Mouse (Mus musculus) ES-E14 (cell line): Measurements from ENCODE around the gene Dlg2.

ENCODE experiments used
- CHD2 ChIP-seq: IDR thresholded peaks from 2 replicates; pipeline ENCODE4 v1.6.1; 2014; ENCODE audit warnings: mild to moderate bottlenecking, low read depth, low read length, inconsistent platforms
- MAFK ChIP-seq: IDR thresholded peaks from 2 replicates; pipeline ENCODE4 v1.6.1; 2014; ENCODE audit warnings: mild to moderate bottlenecking, low read depth, low read length, inconsistent platforms; ENCODE audit not compliant: insufficient read depth
- ZC3H11A ChIP-seq: IDR thresholded peaks from 2 replicates; pipeline ENCODE4 v1.6.1; 2012; ENCODE audit warnings: low read depth, mild to moderate bottlenecking, inconsistent platforms, low read length, borderline replicate concordance
- ZNF384 ChIP-seq: IDR thresholded peaks from 2 replicates; pipeline ENCODE4 v1.6.1; 2012; ENCODE audit warnings: low read depth, low read length, inconsistent platforms

- TF ChIP-seq ZNF384 = no peak
- no peak for TF ChIP-seq MAFK
- no peak for TF ChIP-seq CHD2
- TF ChIP-seq ZC3H11A = no peak
Observed at GRCm38 (mm10) chr7:91753151-91753861, 1276.8 kb downstream of the Dlg2 start.
